Mouse (Mus musculus) MEL (cell line): ENCODE measurements around the gene Ugt1a10. TPM values are rescaled to one million over a fixed set of nuclear protein-coding genes. Genes with fewer than 3 reads are reported as not detected.
A peak's percentile ranks its signal among the peaks of the same experiment; 100 is the strongest.

ENCODE experiments used
- DNase-seq: peaks from one replicate; pipeline ENCODE4 v3.0.0; 2011; ENCODE audit warnings: low read depth, low spot score
- H3K27ac ChIP-seq: 2 replicates; pipeline ENCODE4 v1.5.1; 2012; ENCODE audit warnings: low read depth, mild to moderate bottlenecking, control low read depth, low read length, moderate library complexity; ENCODE audit not compliant: control insufficient read depth
- H3K27me3 ChIP-seq, 2 experiments: fragments of 150-350 bp in 1 of 2; sonication (generic) in 1 of 2; 2 replicates each; pipeline ENCODE4 v1.6.1; 2012; ENCODE audit warnings: low read length in 2 of 2, mild to moderate bottlenecking in 2 of 2, improper control_type of control experiment in 1 of 2, moderate library complexity in 1 of 2; ENCODE audit not compliant: insufficient read depth in 2 of 2, control insufficient read depth in 1 of 2
- H3K36me3 ChIP-seq, 2 experiments: 2 replicates each; pipeline ENCODE4 v1.6.1; 2012 to 2014; ENCODE audit warnings: low read length in 2 of 2, improper control_type of control experiment in 1 of 2, inconsistent platforms in 1 of 2, mild to moderate bottlenecking in 1 of 2; ENCODE audit not compliant: insufficient read depth in 2 of 2, control insufficient read depth in 1 of 2
- H3K4me1 ChIP-seq, 2 experiments: fragments of 150-350 bp in 1 of 2; sonication (generic) in 1 of 2; 2 replicates each; pipeline ENCODE4 v1.6.1; 2012; ENCODE audit warnings: low read length in 2 of 2, improper control_type of control experiment in 1 of 2, mild to moderate bottlenecking in 1 of 2; ENCODE audit not compliant: insufficient read depth in 2 of 2, control insufficient read depth in 1 of 2
- H3K4me3 ChIP-seq, 2 experiments: fragments of 150-350 bp in 1 of 2; sonication (generic) in 1 of 2; 2 replicates each; pipeline ENCODE4 v1.5.1; 2012; ENCODE audit warnings: low read depth in 2 of 2, low read length in 2 of 2, mild to moderate bottlenecking in 2 of 2, moderate library complexity in 2 of 2, control low read depth in 1 of 2, improper control_type of control experiment in 1 of 2; ENCODE audit not compliant: control insufficient read depth in 1 of 2, insufficient read depth in 1 of 2
- H3K79me2 ChIP-seq: 2 replicates; pipeline ENCODE4 v1.6.1; 2012; ENCODE audit warnings: mild to moderate bottlenecking, low read length, moderate library complexity; ENCODE audit not compliant: control insufficient read depth, poor library complexity, insufficient read depth
- H3K9ac ChIP-seq: 2 replicates; pipeline ENCODE4 v1.6.1; 2012; ENCODE audit warnings: low read depth, mild to moderate bottlenecking, control low read depth, low read length, moderate library complexity; ENCODE audit not compliant: control insufficient read depth, poor library complexity, severe bottlenecking
- H3K9me3 ChIP-seq: fragments of 150-350 bp; sonication (generic); replicated peaks from 2 replicates; pipeline ENCODE4 v1.6.1; 2012; ENCODE audit warnings: mild to moderate bottlenecking, low read length, improper control_type of control experiment, moderate library complexity; ENCODE audit not compliant: insufficient read depth
- BHLHE40 ChIP-seq: IDR thresholded peaks from 2 replicates; pipeline ENCODE4 v1.6.1; 2012; ENCODE audit warnings: low read depth, mild to moderate bottlenecking, inconsistent platforms, low read length, improper control_type of control experiment, borderline replicate concordance
- CHD1 ChIP-seq: IDR thresholded peaks from 2 replicates; pipeline ENCODE4 v1.6.1; 2012; ENCODE audit warnings: low read depth, mild to moderate bottlenecking, inconsistent platforms, low read length, improper control_type of control experiment
- CTCF ChIP-seq, 3 experiments: IDR thresholded peaks in 2 of 3; conservative IDR thresholded peaks in 1 of 3; 2 replicates each; pipeline ENCODE4 v1.5.1; 2011 to 2012; ENCODE audit warnings: low read length in 3 of 3, low read depth in 2 of 3, mild to moderate bottlenecking in 2 of 3, improper control_type of control experiment in 1 of 3, inconsistent platforms in 1 of 3, mixed read lengths in 1 of 3, moderate library complexity in 1 of 3; ENCODE audit not compliant: control insufficient read depth in 1 of 3, insufficient read depth in 1 of 3, poor library complexity in 1 of 3, severe bottlenecking in 1 of 3
- ELF1 ChIP-seq: IDR thresholded peaks from 2 replicates; pipeline ENCODE4 v1.6.1; 2014; ENCODE audit warnings: low read depth, mild to moderate bottlenecking, inconsistent platforms, low read length, improper control_type of control experiment, moderate library complexity
- ETS1 ChIP-seq: IDR thresholded peaks from 2 replicates; pipeline ENCODE4 v1.6.1; 2012; ENCODE audit warnings: low read depth, mild to moderate bottlenecking, inconsistent platforms, low read length, improper control_type of control experiment, moderate library complexity
- GATA1 ChIP-seq: IDR thresholded peaks from 2 replicates; pipeline ENCODE4 v1.6.1; 2011; ENCODE audit warnings: low read depth, low read length, improper control_type of control experiment
- JUND ChIP-seq: IDR thresholded peaks from 2 replicates; pipeline ENCODE4 v1.6.1; 2011; ENCODE audit warnings: low read depth, mild to moderate bottlenecking, improper control_type of control experiment, low read length
- MAX ChIP-seq: IDR thresholded peaks from 2 replicates; pipeline ENCODE4 v1.6.1; 2011; ENCODE audit warnings: low read length, improper control_type of control experiment
- MXI1 ChIP-seq: IDR thresholded peaks from 2 replicates; pipeline ENCODE4 v1.6.1; 2011; ENCODE audit warnings: mild to moderate bottlenecking, low read depth, low read length, improper control_type of control experiment
- MYC ChIP-seq: IDR thresholded peaks from 2 replicates; pipeline ENCODE4 v1.6.1; 2011; ENCODE audit warnings: low read depth, mild to moderate bottlenecking, low read length, improper control_type of control experiment, moderate library complexity
- NELFE ChIP-seq: IDR thresholded peaks from 2 replicates; pipeline ENCODE4 v1.6.1; 2011; ENCODE audit warnings: low read depth, low read length, improper control_type of control experiment
- NRF1 ChIP-seq: IDR thresholded peaks from 2 replicates; pipeline ENCODE4 v1.6.1; 2014; ENCODE audit warnings: low read depth, mild to moderate bottlenecking, inconsistent platforms, low read length, improper control_type of control experiment, moderate library complexity; ENCODE audit not compliant: poor library complexity, insufficient read depth, severe bottlenecking
- POLR2AphosphoS2 ChIP-seq: IDR thresholded peaks from 2 replicates; pipeline ENCODE4 v1.6.1; 2011; ENCODE audit warnings: low read length, improper control_type of control experiment
- RAD21 ChIP-seq: IDR thresholded peaks from 2 replicates; pipeline ENCODE4 v1.6.1; 2011; ENCODE audit warnings: mild to moderate bottlenecking, low read depth, low read length, improper control_type of control experiment
- TAL1 ChIP-seq: IDR thresholded peaks from 2 replicates; pipeline ENCODE4 v1.6.1; 2012; ENCODE audit warnings: mild to moderate bottlenecking, inconsistent platforms, low read length, moderate library complexity, mixed read lengths
- TBP ChIP-seq: IDR thresholded peaks from 2 replicates; pipeline ENCODE4 v1.8.0; 2011; ENCODE audit warnings: low read depth, low read length, improper control_type of control experiment
- UBTF ChIP-seq: IDR thresholded peaks from 2 replicates; pipeline ENCODE4 v1.6.1; 2012; ENCODE audit warnings: low read depth, mild to moderate bottlenecking, inconsistent platforms, low read length, improper control_type of control experiment, moderate library complexity, borderline replicate concordance; ENCODE audit not compliant: insufficient read depth
- USF1 ChIP-seq: IDR thresholded peaks from 2 replicates; pipeline ENCODE4 v1.6.1; 2014; ENCODE audit warnings: low read depth, mild to moderate bottlenecking, inconsistent platforms, low read length, improper control_type of control experiment, moderate library complexity
- USF2 ChIP-seq, 2 experiments: IDR thresholded peaks; 2 replicates each; pipeline ENCODE4 v1.6.1; 2011 to 2012; ENCODE audit warnings: improper control_type of control experiment in 2 of 2, low read length in 2 of 2, borderline replicate concordance in 1 of 2, inconsistent platforms in 1 of 2, low read depth in 1 of 2, mild to moderate bottlenecking in 1 of 2; ENCODE audit not compliant: insufficient read depth in 1 of 2
- ZMIZ1 ChIP-seq: IDR thresholded peaks from 2 replicates; pipeline ENCODE4 v1.6.1; 2012; ENCODE audit warnings: low read depth, mild to moderate bottlenecking, inconsistent platforms, low read length, improper control_type of control experiment, moderate library complexity
- ZNF384 ChIP-seq: IDR thresholded peaks from 2 replicates; pipeline ENCODE4 v1.6.1; 2012; ENCODE audit warnings: low read depth, mild to moderate bottlenecking, inconsistent platforms, low read length, improper control_type of control experiment
- polyA plus RNA-seq, 2 experiments: library from polyadenylated mRNA; stranded (reverse) in 1 of 2; unstranded in 1 of 2; fragments of >175 nt in 1 of 2; fragments of >200 nt in 1 of 2; gene quantifications; 2 replicates each; pipeline versions ENCODE4 v1.2.1 to v1.2.4; 2012; ENCODE audit warnings: low replicate concordance in 2 of 2, low read depth in 1 of 2; ENCODE audit not compliant: insufficient read length in 2 of 2, insufficient read depth in 1 of 2, missing spikeins in 1 of 2
- total RNA-seq: library from RNA; depleted of rRNA; stranded (reverse); fragments of 300-350 nt; gene quantifications from 2 replicates; pipeline ENCODE4 v1.2.3, GENCODE M21; 2012

Ugt1a10 gene
- total and polyA plus RNA-seq, 3 experiments: not detected

GRCm38 (mm10) chr1:88077128-88077527 is 21.9 kb downstream of the Ugt1a10 start:
- DNase-seq: peak; percentile 67
- TF ChIP-seq USF1 (peak; percentile 78), NELFE (no peak)
- peak overlapping the region in 1 of 2 experiments; percentile 36; a peak in 2 of 4 replicates for H3K4me3 ChIP-seq

GRCm38 (mm10) chr1:88081670-88082069 is 26.5 kb downstream of the Ugt1a10 start:
- H3K4me1 ChIP-seq: no peaks in the 10 kb centered on the region
- DNase-seq: no peak
- TF ChIP-seq POLR2AphosphoS2: no peak
- TF ChIP-seq UBTF: no peak
- no peak for TF ChIP-seq CTCF (IDR thresholded peaks at IDR 0.05 in 2 of 3, conservative IDR thresholded peaks at IDR 0.05 in 1 of 3; ENCODE audit: control insufficient read depth in 1 of 3, insufficient read depth in 1 of 3, low read depth in 2 of 3, low read length in 3 of 3, poor library complexity in 1 of 3, severe bottlenecking in 1 of 3)
- no peak for TF ChIP-seq MYC
- TF ChIP-seq ETS1: no peak
- no peak for TF ChIP-seq TBP
- no peak for TF ChIP-seq ZMIZ1
- TF ChIP-seq USF2 (IDR thresholded peaks at IDR 0.05; ENCODE audit: borderline replicate concordance in 1 of 2, insufficient read depth in 1 of 2, low read depth in 1 of 2, low read length in 2 of 2): no peak
- TF ChIP-seq CHD1: no peak
- TF ChIP-seq ELF1: no peak
- TF ChIP-seq ZNF384: no peak
- TF ChIP-seq MXI1: no peak
- TF ChIP-seq MAX: no peak
- TF ChIP-seq TAL1: no peak
- TF ChIP-seq BHLHE40: no peak
- no peak for TF ChIP-seq NELFE
- no peak for TF ChIP-seq RAD21
- TF ChIP-seq GATA1: no peak
- no peak for TF ChIP-seq JUND
- TF ChIP-seq NRF1: no peak
- H3K27me3 ChIP-seq: peaks cover 2 to 3% of the 10 kb centered on the region in 2 experiments; a peak in 3 of 4 replicates
- no peaks in the 10 kb centered on the region for H3K9me3 ChIP-seq
- no peaks in the 10 kb centered on the region for H3K36me3 ChIP-seq
- no peak overlapping the region for H3K27ac ChIP-seq
- H3K4me3 ChIP-seq: no peak overlapping the region
- H3K79me2 ChIP-seq: no peaks in the 10 kb centered on the region
- no peak overlapping the region for H3K9ac ChIP-seq

More at GRCm38 (mm10) chr1:88077128-88077527, 21.9 kb downstream of the Ugt1a10 start:
- Histone ChIP-seq H3K4me1 (no peaks in the 10 kb centered on the region), H3K9ac (no peak overlapping the region), H3K9me3 (no peaks in the 10 kb centered on the region), H3K79me2 (no peaks in the 10 kb centered on the region), H3K27me3 (no peaks in the 10 kb centered on the region; a peak in 2 of 4 replicates), H3K36me3 (no peaks in the 10 kb centered on the region), H3K27ac (no peak overlapping the region)
